Mouse (Mus musculus) olfactory bulb, adult 2 months (tissue): ENCODE measurements around the gene Zswim4.

Experiments used
- CTCF ChIP-seq: fragments of 200-500 bp; IDR thresholded peaks from 2 replicates; pipeline ENCODE4 v1.5.1; 2012; ENCODE audit warnings: low read depth, mild to moderate bottlenecking, low read length, moderate library complexity; ENCODE audit not compliant: insufficient read depth
- POLR2A ChIP-seq: fragments of 200-500 bp; IDR thresholded peaks from 2 replicates; pipeline ENCODE4 v1.6.1; 2012; ENCODE audit warnings: mild to moderate bottlenecking, low read depth, low read length, moderate library complexity; ENCODE audit not compliant: insufficient read depth

DNA sequence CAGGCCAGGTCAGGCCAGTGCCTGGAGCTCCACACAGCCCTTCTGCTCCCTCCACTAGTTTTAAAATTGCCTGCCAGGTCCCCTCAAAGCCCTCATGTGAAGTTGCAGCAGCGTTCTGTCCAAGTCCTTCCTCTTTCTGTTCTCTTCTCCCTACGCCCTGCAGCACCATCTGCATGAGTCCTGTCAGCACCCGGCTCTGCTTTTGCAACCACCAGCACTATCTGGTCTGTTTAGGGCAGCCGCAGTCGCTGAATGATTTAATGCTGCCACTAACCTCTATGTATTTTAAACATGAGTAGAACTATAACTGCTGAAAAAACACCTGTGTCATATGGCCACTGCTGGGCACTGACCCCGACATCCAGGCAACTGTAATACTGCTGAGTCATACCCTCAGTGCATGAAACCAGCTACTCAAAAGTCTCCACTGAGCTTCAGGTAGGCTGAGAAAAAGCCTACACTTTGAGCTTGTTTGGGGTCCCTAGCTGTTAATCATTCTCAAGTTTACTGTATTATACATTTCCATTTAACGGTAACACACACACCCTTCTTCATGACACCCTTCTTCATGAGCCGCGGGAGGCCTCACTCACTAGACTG, 14.2 kb downstream of the Zswim4 start:
- no peak for TF ChIP-seq POLR2A
- TF ChIP-seq CTCF = no peak
